Mouse (Mus musculus) embryo, embryonic 11 days (tissue): ENCODE measurements at regions not wholly inside any gene's neighbourhood (a gene's known extent, or its start where the extent isn't known, plus 50 kb on each side); places are given as distances from the start of the nearest gene placed in this dataset.

ENCODE experiments used
- DNase-seq: peaks from one replicate; pipeline ENCODE4 v3.0.0-alpha.2; 2015

- no peak for DNase-seq
These were observed 71.0 kb upstream of the Gm11733 start for GRCm38 (mm10) chr11:117413133-117413532.

DNA sequence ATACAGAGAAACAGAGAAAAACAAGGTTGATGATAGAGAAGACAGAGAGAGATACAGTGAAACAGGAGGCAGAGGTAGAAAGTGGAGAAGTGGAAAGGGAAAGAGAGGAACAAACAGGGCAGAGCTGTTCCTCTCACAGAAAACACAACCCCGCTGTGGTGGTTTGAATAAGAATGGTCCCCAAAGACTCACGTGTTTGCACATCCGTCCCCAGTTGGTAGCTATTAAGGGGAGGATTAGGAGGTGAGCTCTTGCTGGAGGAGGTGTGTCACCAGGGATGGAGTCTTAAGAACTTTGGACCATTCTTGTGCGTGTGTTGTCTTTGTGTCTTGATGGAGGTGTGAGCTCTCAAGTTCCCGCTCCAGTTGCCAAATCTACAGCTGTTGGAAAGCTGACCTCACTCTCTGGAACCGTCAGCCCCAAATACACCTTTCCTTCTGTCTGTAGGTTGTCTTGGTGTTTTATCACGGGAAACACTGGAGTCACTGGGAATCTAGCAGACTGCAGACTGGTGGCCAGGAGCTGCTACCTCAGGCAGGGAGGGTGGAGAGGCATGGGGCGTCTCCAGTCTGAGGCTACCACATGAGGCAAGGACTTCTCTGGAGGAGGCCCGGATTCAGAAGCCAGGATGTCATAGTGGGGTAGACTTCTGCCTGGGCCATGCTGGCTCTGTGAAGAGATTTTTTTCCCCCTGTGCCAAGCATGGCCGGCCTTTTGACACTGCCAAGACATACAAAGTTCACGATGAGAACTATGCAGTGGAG lies 70.0 kb upstream of the Gm11733 start:
- DNase-seq: no peak

DNA sequence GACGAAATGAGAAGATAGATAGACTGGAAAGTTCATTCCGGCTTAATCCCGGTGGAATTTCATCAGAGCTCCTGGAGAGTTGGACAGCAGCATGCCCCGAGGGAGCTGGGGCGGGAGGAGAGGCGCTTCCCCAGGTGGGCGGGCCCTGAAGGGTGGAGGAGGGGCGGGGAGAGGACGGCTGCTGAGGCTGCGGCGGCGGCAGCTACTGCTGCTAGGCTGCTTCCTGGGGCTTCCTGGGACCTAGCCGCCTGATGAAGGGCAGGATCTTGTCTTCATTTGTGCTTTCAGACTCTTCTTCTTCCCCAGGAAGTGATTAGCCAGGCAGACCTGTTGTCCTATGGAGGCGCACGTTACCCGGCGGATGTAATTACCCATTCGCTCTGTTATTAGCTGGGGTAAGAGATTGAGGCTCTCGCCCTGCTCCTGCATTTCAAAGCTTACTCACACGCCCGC lies 69.3 kb upstream of the Gm11733 start:
- peak; percentile 81 for DNase-seq

GRCm38 (mm10) chr11:117415466-117415865 lies 68.7 kb upstream of the Gm11733 start:
- no peak for DNase-seq

DNA sequence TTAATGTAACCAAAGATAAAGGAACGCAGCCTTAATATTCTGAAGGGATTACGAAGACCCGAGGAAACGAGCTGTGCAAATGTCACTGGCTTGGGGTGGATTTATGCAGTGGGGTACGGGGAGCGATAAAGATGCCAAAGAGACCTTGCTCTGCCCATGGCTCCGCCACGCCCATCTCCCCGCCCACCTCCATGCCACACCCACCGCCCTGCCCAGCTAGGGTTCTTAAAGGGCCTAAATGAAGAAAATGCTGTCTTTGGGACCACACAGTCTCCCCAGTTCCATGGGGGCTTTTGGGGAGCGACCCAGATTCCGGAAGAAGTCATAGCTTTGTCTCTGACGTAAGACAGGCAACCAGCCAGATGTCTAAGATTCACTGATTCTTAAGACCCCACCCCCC lies 68.2 kb upstream of the Gm11733 start:
- peak; percentile 69 for DNase-seq

DNA sequence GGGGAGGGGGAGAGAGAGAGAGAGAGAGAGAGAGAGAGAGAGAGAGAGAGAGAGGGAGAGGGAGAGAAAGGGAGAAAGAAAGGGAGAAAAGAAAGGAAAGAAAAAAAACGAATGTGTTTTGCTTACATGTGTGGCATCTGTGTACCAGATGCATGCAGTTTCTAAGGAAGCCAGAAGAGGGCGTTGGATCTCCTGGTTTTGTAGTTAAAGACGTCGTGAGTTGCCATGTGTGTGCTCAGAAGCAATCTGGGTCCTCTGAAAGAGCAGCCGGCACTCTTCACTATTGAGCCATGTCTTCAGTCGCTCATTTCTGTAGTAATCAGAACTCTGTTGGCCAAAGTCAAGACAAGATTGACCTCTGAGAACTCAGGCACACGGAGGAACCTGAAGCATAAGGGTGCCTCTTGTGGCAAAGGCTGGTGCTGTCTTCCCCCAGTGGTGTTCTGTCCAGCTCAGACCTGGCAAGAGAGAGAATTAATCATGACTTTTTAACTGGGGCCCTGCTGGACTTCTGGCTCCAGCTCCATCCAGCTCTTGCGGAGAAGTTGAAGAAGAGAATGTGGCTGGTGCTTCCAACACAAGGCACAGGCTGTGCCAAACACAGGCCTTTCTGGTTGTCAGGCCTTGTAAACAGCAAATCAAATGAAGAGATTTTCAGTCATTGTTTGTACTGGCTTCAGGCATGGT lies 67.0 kb upstream of the Gm11733 start:
- no peak for DNase-seq

DNA sequence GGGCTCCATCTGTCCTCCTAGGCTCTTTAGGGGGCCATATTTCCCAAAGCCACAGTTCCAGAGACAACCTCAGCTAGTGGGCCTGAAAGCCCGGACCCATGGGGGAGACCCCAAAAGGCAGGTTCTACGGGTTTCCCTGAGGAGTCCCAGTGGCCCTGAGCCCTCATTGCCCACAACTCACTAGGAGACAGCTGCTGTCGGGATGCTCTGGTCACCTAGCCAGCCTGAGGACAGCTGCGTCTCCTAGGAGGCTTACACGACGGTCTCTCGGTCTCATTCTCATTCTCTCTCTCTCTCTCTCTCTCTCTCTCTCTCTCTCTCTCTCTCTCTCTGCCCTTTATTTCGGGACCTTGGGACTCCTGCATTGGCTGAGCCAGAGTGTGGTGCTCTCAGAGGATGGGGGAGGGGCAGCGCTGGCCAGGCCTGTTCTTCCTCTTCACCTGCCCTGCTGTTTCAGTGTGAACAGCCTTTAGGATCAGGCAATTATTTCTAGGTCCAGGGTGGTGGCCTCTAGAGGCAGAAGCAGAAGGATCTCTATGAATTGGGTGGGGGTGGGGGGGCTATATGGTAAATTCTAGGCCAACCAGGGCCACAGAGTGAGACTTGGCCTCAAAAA lies 66.1 kb upstream of the Gm11733 start:
- DNase-seq: no peak

DNA sequence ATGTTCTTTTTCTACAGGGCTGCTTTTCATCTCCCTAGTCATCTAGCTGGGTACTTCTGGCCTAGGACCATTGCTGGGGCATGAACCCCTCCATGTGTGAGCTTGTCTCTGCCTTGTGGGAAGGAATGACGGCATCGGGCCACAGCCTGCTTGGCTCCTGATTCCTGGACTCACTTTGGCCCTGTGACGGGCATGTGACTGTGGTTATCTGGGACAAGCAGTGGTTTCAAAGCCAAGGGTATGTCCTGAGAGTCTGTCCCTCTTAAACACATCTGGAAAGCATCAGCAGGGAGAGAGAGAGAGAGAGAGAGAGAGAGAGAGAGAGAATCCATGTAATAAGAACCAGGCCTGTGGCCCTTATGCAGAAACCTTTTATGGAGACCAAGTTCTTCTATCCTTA lies 65.2 kb upstream of the Gm11733 start:
- peak; percentile 62 for DNase-seq

DNA sequence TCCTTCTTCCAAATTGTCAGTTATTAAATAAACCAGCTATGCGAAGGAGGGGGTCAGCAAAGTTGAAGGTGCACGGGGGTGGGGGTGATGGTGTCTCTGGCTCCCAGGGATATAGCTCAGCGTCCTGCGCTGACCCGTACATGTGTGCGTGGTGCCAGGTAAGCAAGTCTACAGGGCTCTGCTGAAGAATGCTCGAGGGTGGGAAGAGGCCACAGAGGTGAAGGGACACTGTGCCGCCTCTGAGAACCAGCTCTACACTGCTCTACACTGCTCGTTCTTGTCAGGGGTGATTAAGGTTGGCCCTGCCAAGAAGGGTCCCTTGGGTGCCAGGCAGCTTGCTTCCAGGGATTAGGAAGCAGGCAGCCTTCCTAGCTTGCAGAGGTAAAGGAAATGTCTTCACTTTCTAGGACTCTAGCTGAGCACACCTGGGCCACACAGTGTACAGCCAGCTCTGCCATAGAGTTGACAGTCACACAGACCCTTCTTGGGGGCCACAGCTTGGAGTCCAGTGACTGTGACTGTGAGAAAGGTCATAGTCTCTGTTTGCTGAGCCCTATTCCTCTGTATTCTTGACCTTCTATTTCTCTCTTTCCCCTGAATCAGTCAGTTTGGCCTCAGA lies 64.7 kb upstream of the Gm11733 start:
- no peak for DNase-seq

GRCm38 (mm10) chr11:117422713-117423112 lies 61.5 kb upstream of the Gm11733 start:
- no peak for DNase-seq

DNA sequence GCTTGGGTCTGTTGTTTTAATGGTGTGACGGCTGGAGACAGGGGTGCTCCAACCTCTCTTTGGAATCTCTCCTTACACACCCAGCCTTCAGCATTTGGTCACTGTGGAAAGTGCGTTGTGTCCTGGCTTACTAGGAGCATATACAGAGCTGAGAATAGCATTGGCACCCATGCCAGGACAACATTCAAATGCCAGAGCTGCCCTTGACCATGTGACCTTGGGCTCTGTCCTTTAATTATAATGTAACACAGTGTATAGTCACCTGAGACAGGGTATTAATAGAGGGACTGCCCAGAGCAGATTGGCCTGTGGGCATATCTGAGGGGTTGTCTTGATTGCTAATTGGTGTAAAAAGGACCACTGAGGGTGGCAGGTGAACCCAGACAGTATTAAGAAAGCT lies 60.7 kb upstream of the Gm11733 start:
- no peak for DNase-seq

- DNase-seq: no peak
These were observed 58.7 kb upstream of the Gm11733 start for GRCm38 (mm10) chr11:117425466-117425865.

GRCm38 (mm10) chr11:117425927-117426326 lies 58.2 kb upstream of the Gm11733 start:
- peak; percentile 63 for DNase-seq

DNA sequence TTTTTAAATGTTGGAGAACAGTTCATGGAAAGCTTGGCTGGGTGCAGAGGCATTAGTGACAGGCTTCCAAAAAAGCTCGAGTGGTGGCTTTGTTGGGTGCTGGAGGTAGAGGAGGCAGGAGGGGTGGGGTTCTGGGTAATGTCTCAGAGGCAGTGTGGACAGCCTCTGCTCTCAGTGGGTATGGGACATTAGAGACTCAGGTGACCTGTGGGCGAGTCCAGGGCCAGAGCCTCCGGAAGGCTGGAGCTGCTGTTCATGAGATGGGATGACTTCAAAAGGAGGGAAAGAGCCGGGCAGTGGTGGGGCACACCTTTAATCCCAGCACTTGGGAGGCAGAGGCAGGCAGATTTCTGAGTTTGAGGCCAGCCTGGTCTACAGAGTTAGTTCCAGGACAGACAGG lies 57.5 kb upstream of the Gm11733 start:
- DNase-seq: no peak

DNA sequence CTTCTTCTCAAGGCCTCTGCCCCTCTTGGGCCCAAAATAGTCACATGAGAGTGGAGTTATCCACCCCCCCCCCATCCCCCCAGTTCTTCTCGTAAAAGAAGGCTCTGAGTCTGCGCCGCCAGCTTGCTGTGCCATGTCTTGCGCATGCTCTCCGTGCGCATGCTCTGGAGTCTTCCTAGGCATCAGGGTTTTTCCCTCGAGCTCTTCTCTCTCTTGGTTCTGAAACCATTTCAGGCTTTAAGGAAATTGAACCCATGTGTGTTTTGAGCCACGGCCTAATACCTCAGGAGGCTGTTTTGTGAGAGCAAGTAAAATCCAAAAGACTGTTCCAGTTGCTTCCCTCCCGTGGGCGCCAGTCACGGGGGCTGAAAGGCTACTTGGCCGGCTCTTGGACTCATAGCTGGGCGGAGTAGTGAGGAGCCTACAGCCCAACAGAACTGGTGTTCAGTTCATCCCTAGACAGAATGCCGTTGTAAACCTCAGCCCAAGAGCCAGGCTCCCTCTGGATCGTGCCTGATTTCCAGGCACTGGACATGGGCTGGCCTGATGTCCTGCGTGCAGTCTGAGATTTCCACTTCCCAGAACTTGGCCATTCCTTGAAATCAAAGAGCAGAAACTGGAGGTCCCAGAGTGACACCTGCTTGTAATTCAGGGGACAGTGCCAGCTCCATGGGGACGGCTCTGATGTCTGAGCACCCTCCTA lies 56.2 kb upstream of the Gm11733 start:
- no peak for DNase-seq

GRCm38 (mm10) chr11:117429326-117429752 lies 54.8 kb upstream of the Gm11733 start:
- DNase-seq: no peak

DNA sequence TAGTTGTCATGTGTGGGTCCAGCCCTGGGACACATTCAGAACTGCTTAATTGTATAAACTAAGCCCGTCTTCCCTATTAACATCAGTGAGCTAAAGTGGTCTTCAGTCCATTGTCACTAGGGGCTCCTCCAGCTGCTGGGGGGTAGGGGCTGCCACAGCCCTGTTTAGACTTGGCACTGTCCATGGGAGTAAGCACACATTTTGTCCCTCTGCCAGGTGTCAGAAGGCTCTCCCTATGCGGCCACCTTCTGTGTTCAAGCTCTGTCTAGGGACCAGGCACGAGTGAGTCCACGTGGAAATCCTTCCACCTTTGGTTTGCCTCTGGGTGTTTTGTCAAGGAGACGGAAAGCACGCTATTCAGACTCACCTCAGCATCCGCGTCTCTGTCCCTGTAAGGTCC lies 54.3 kb upstream of the Gm11733 start:
- DNase-seq: no peak

GRCm38 (mm10) chr11:117434056-117434455 lies 50.1 kb upstream of the Gm11733 start:
- no peak for DNase-seq
